Mouse (Mus musculus) common myeloid progenitor, adult 5-6 weeks (primary cell): ENCODE measurements around the gene Rap1gap2. TPM values are rescaled to one million over a fixed set of nuclear protein-coding genes. Genes with fewer than 3 reads are reported as not detected.

Experiments
- ATAC-seq: replicated peaks from 2 replicates; pipeline ENCODE4 v1.8.0; 2016; ENCODE audit warnings: low read depth, mild to moderate bottlenecking, moderate TSS enrichment, inconsistent platforms; ENCODE audit not compliant: poor library complexity, severe bottlenecking
- total RNA-seq: library from RNA; stranded (forward); fragments of 200-1000, 187-1606 nt; gene quantifications from 2 replicates; pipeline ENCODE4 v1.2.3, GENCODE M21; 2017

Rap1gap2 gene
- total RNA-seq, 1 experiment from 2014 or later = 2.0 TPM

GRCm38 (mm10) chr11:74623693-74624092, 13.0 kb upstream of the Rap1gap2 start:
- no peak for ATAC-seq

- peak; percentile 68 for ATAC-seq
Measured at GRCm38 (mm10) chr11:74621974-74622669, 11.4 kb upstream of the Rap1gap2 start.

GRCm38 (mm10) chr11:74619956-74620300, 9.2 kb upstream of the Rap1gap2 start:
- ATAC-seq = no peak

GRCm38 (mm10) chr11:74619201-74619955, 8.7 kb upstream of the Rap1gap2 start, which contains the start of gene Ccdc92b:
Gene Ccdc92b, plus strand, starts transcription at chr11:74619605.
- peak; percentile 93 for ATAC-seq

GRCm38 (mm10) chr11:74615571-74615970, 4.9 kb upstream of the Rap1gap2 start:
- no peak for ATAC-seq

- ATAC-seq = no peak
Measured at GRCm38 (mm10) chr11:74613428-74613827, 2.7 kb upstream of the Rap1gap2 start.

- ATAC-seq = no peak
Measured at GRCm38 (mm10) chr11:74611437-74611836, 722 bp upstream of the Rap1gap2 start.

GRCm38 (mm10) chr11:74610068-74610467, 647 bp downstream of the Rap1gap2 start:
- no peak for ATAC-seq

GRCm38 (mm10) chr11:74602286-74602685, 8.4 kb downstream of the Rap1gap2 start:
- no peak for ATAC-seq

- no peak for ATAC-seq
Measured at GRCm38 (mm10) chr11:74597990-74598337, 12.8 kb downstream of the Rap1gap2 start.

- ATAC-seq = no peak
Measured at GRCm38 (mm10) chr11:74597283-74597989, 13.3 kb downstream of the Rap1gap2 start.

- no peak for ATAC-seq
Measured at GRCm38 (mm10) chr11:74592246-74592645, 18.5 kb downstream of the Rap1gap2 start.

- no peak for ATAC-seq
Measured at GRCm38 (mm10) chr11:74590691-74591090, 20.0 kb downstream of the Rap1gap2 start.

- ATAC-seq = no peak
Measured at GRCm38 (mm10) chr11:74590239-74590596, 20.5 kb downstream of the Rap1gap2 start.

- ATAC-seq = no peak
Measured at GRCm38 (mm10) chr11:74589401-74590238, 21.1 kb downstream of the Rap1gap2 start.

- no peak for ATAC-seq
Measured at GRCm38 (mm10) chr11:74586401-74586800, 24.3 kb downstream of the Rap1gap2 start.

GRCm38 (mm10) chr11:74584946-74585723, 25.6 kb downstream of the Rap1gap2 start:
- ATAC-seq = peak; percentile 70

GRCm38 (mm10) chr11:74583824-74584349, 26.8 kb downstream of the Rap1gap2 start:
- no peak for ATAC-seq

- ATAC-seq = no peak
Measured at GRCm38 (mm10) chr11:74582464-74582863, 28.3 kb downstream of the Rap1gap2 start.
